Mouse (Mus musculus) liver, embryonic 12.5 days (tissue): ENCODE data around the gene Slc4a4. TPM values are rescaled to one million over a fixed set of nuclear protein-coding genes. Genes with fewer than 3 reads are reported as not detected.
A peak's percentile ranks its signal among the peaks of the same experiment; 100 is the strongest.

Experiments used
- ATAC-seq: fragments of 200-750 bp; cut with Nextera tagmentation; 2 replicates; pipeline ENCODE4 v1.8.0; 2017; ENCODE audit warnings: moderate number of reproducible peaks, mild to moderate bottlenecking, moderate library complexity
- H3K27ac ChIP-seq: fragments of 300-500 bp; sonication (generic); 2 replicates; pipeline ENCODE4 v1.5.1; 2016; ENCODE audit warnings: mild to moderate bottlenecking
- H3K27me3 ChIP-seq: fragments of 300-500 bp; sonication (generic); replicated peaks from 2 replicates; pipeline ENCODE4 v1.6.1; 2016; ENCODE audit warnings: mild to moderate bottlenecking, moderate library complexity
- H3K36me3 ChIP-seq: fragments of 300-500 bp; sonication (generic); 2 replicates; pipeline ENCODE4 v1.6.1; 2016; ENCODE audit warnings: mild to moderate bottlenecking, moderate library complexity
- H3K4me1 ChIP-seq: fragments of 300-500 bp; sonication (generic); 2 replicates; pipeline ENCODE4 v1.6.1; 2016
- H3K4me2 ChIP-seq: fragments of 300-500 bp; sonication (generic); 2 replicates; pipeline ENCODE4 v1.6.1; 2016; ENCODE audit warnings: mild to moderate bottlenecking, moderate library complexity
- H3K4me3 ChIP-seq: fragments of 300-500 bp; sonication (generic); 2 replicates; pipeline ENCODE4 v1.5.1; 2016; ENCODE audit warnings: mild to moderate bottlenecking, moderate library complexity
- H3K9ac ChIP-seq: fragments of 300-500 bp; sonication (generic); 2 replicates; pipeline ENCODE4 v1.6.1; 2016; ENCODE audit warnings: mild to moderate bottlenecking, moderate library complexity
- H3K9me3 ChIP-seq: fragments of 300-500 bp; sonication (generic); replicated peaks from 2 replicates; pipeline ENCODE4 v1.6.1; 2016; ENCODE audit warnings: mild to moderate bottlenecking, moderate library complexity
- WGBS: fragments of 180-500 bp; shearing (Covaris S2); methylation state at CpG from one replicate; pipeline ENCODE4 v1.1.7; 2016; ENCODE audit not compliant: insufficient replicate concordance; 5-methylcytosine and 5-hydroxymethylcytosine counted together
- polyA plus RNA-seq: library from polyadenylated mRNA; unstranded; fragments of >200 nt; fragmentation: Nextera tagmentation; extraction: Ambion mirVana; gene quantifications from 2 replicates; pipeline ENCODE4 v1.2.1, GENCODE M21; 2016

The Slc4a4 gene
- polyA plus RNA-seq, 1 experiment from 2014 or later = 1.4 TPM

GRCm38 (mm10) chr5:88964685-88965290, 78.2 kb downstream of the Slc4a4 start:
- Histone ChIP-seq H3K9me3 (no peaks in the 10 kb centered on the region), H3K27me3 (no peaks in the 10 kb centered on the region), H3K4me3 (no peak overlapping the region), H3K4me2 (no peak overlapping the region), H3K36me3 (no peaks in the 10 kb centered on the region), H3K4me1 (peaks cover 5% of the 10 kb centered on the region; the same call in 1 of the 2 replicates), H3K27ac (no peak overlapping the region), H3K9ac (no peak overlapping the region)
- no peak for ATAC-seq
- WGBS = 80% methylated on average over 6 of the region's 6 CpGs

GRCm38 (mm10) chr5:88966507-88966906, 79.9 kb downstream of the Slc4a4 start:
- Histone ChIP-seq H3K4me2 (no peak overlapping the region), H3K36me3 (no peaks in the 10 kb centered on the region), H3K27ac (no peak overlapping the region), H3K9ac (no peak overlapping the region), H3K9me3 (no peaks in the 10 kb centered on the region), H3K4me1 (peaks cover 2% of the 10 kb centered on the region; the same call in 1 of the 2 replicates), H3K27me3 (no peaks in the 10 kb centered on the region), H3K4me3 (no peak overlapping the region)
- ATAC-seq = no peak
- WGBS = 70% methylated on average over 4 of the region's 4 CpGs

GRCm38 (mm10) chr5:88968923-88969639, 82.5 kb downstream of the Slc4a4 start:
- no peak for ATAC-seq
- no peak overlapping the region for H3K4me3 ChIP-seq
- no peaks in the 10 kb centered on the region for H3K36me3 ChIP-seq
- no peak overlapping the region for H3K9ac ChIP-seq
- no peaks in the 10 kb centered on the region for H3K27me3 ChIP-seq
- H3K9me3 ChIP-seq = no peaks in the 10 kb centered on the region
- WGBS = 64% methylated on average over 11 of the region's 11 CpGs
- no peak overlapping the region for H3K27ac ChIP-seq
- no peak overlapping the region for H3K4me2 ChIP-seq
- H3K4me1 ChIP-seq = peaks cover 5% of the 10 kb centered on the region

- Histone ChIP-seq H3K27me3 (no peaks in the 10 kb centered on the region), H3K9ac (no peak overlapping the region), H3K4me1 (peaks cover 8% of the 10 kb centered on the region), H3K27ac (no peak overlapping the region), H3K36me3 (no peaks in the 10 kb centered on the region), H3K9me3 (no peaks in the 10 kb centered on the region), H3K4me3 (no peak overlapping the region), H3K4me2 (no peak overlapping the region)
- no peak for ATAC-seq
These were observed 84.9 kb downstream of the Slc4a4 start for GRCm38 (mm10) chr5:88971554-88971953.

GRCm38 (mm10) chr5:88972277-88972676, 85.7 kb downstream of the Slc4a4 start:
- H3K27me3 ChIP-seq = no peaks in the 10 kb centered on the region
- no peak overlapping the region for H3K4me2 ChIP-seq
- 22% methylated on average over 7 of the region's 7 CpGs for WGBS
- no peak overlapping the region for H3K9ac ChIP-seq
- no peak overlapping the region for H3K4me3 ChIP-seq
- no peak overlapping the region for H3K27ac ChIP-seq
- no peak for ATAC-seq
- H3K9me3 ChIP-seq = no peaks in the 10 kb centered on the region
- peaks cover 9% of the 10 kb centered on the region for H3K4me1 ChIP-seq
- H3K36me3 ChIP-seq = no peaks in the 10 kb centered on the region

- no peaks in the 10 kb centered on the region for H3K27me3 ChIP-seq
- ATAC-seq = no peak
- H3K4me3 ChIP-seq = no peak overlapping the region
- H3K4me2 ChIP-seq = no peak overlapping the region
- no peaks in the 10 kb centered on the region for H3K36me3 ChIP-seq
- H3K4me1 ChIP-seq = peaks cover 9% of the 10 kb centered on the region
- no peak overlapping the region for H3K9ac ChIP-seq
- no peaks in the 10 kb centered on the region for H3K9me3 ChIP-seq
- no peak overlapping the region for H3K27ac ChIP-seq
- WGBS = 67% methylated on average over 1 of the region's 1 CpGs
These were observed 86.5 kb downstream of the Slc4a4 start for GRCm38 (mm10) chr5:88973130-88973529.

GRCm38 (mm10) chr5:88975694-88976093, 89.1 kb downstream of the Slc4a4 start:
- no peaks in the 10 kb centered on the region for H3K9me3 ChIP-seq
- no peak overlapping the region for H3K9ac ChIP-seq
- no peak overlapping the region for H3K27ac ChIP-seq
- H3K4me1 ChIP-seq = peaks cover 20% of the 10 kb centered on the region
- no peak for ATAC-seq
- no peak overlapping the region for H3K4me3 ChIP-seq
- no peaks in the 10 kb centered on the region for H3K27me3 ChIP-seq
- no peaks in the 10 kb centered on the region for H3K36me3 ChIP-seq
- H3K4me2 ChIP-seq = no peak overlapping the region

GRCm38 (mm10) chr5:88976428-88976827, 89.8 kb downstream of the Slc4a4 start:
- no peaks in the 10 kb centered on the region for H3K36me3 ChIP-seq
- no peak overlapping the region for H3K4me3 ChIP-seq
- H3K9me3 ChIP-seq = no peaks in the 10 kb centered on the region
- ATAC-seq = no peak
- no peak overlapping the region for H3K9ac ChIP-seq
- H3K27me3 ChIP-seq = no peaks in the 10 kb centered on the region
- peaks cover 27% of the 10 kb centered on the region for H3K4me1 ChIP-seq
- no peak overlapping the region for H3K4me2 ChIP-seq
- 31% methylated on average over 3 of the region's 3 CpGs for WGBS
- no peak overlapping the region for H3K27ac ChIP-seq

- no peak overlapping the region for H3K9ac ChIP-seq
- WGBS = 55% methylated on average over 4 of the region's 4 CpGs
- no peaks in the 10 kb centered on the region for H3K27me3 ChIP-seq
- no peak overlapping the region for H3K4me3 ChIP-seq
- H3K9me3 ChIP-seq = no peaks in the 10 kb centered on the region
- H3K4me1 ChIP-seq = peaks cover 40% of the 10 kb centered on the region
- H3K27ac ChIP-seq = 0 out of 2 replicates have a peak overlapping the region, but pooled peaks have one; percentile 65
- no peaks in the 10 kb centered on the region for H3K36me3 ChIP-seq
- no peak overlapping the region; the same call in 1 of the 2 replicates for H3K4me2 ChIP-seq
- no peak for ATAC-seq
These were observed 94.1 kb downstream of the Slc4a4 start for GRCm38 (mm10) chr5:88980740-88981139.

GRCm38 (mm10) chr5:88981243-88982014, 94.8 kb downstream of the Slc4a4 start:
- Histone ChIP-seq H3K9ac (peak overlapping the region; percentile 24; the same call in 1 of the 2 replicates), H3K27me3 (no peaks in the 10 kb centered on the region), H3K27ac (peak overlapping the region; percentile 65; the same call in 1 of the 2 replicates), H3K9me3 (no peaks in the 10 kb centered on the region), H3K36me3 (no peaks in the 10 kb centered on the region), H3K4me1 (peaks cover 38% of the 10 kb centered on the region), H3K4me2 (peak overlapping the region; percentile 53), H3K4me3 (peak overlapping the region; percentile 4; the same call in 1 of the 2 replicates)
- 11% methylated on average over 8 of the region's 8 CpGs for WGBS
- ATAC-seq = peak; percentile 91

- Histone ChIP-seq H3K9me3 (no peaks in the 10 kb centered on the region), H3K36me3 (no peaks in the 10 kb centered on the region), H3K27ac (peak overlapping the region; percentile 65), H3K27me3 (no peaks in the 10 kb centered on the region), H3K4me2 (peak overlapping the region; percentile 53), H3K4me3 (peak overlapping the region; percentile 4; the same call in 1 of the 2 replicates), H3K9ac (no peak overlapping the region), H3K4me1 (peaks cover 35% of the 10 kb centered on the region)
- WGBS = 36% methylated on average over 3 of the region's 3 CpGs
- no peak for ATAC-seq
These were observed 95.6 kb downstream of the Slc4a4 start for GRCm38 (mm10) chr5:88982040-88982736.
